Mouse (Mus musculus): ENCODE measurements around the gene Gm6880. TPM values are rescaled to one million over a fixed set of nuclear protein-coding genes. Genes with fewer than 3 reads are reported as not detected.
"Not testable (repeated sequence)": the region's sequence is repeated elsewhere in the genome, so short reads cannot be mapped to it uniquely, and the experiment has no call there.

The Gm6880 gene
- polyA plus RNA-seq (2015; fragmentation: Nextera tagmentation; extraction: Ambion mirVana): not detected in 2 replicates

GRCm38 (mm10) chrX:74481349-74481885, at the start of gene Gm6880:
TSS of gene Gm6880 (minus strand) at chrX:74481399.
- H3K9ac ChIP-seq (ENCODE audit: low read length); H3K36me3 ChIP-seq (ENCODE audit: control insufficient read depth, insufficient read depth, low read length); H3K27ac ChIP-seq (ENCODE audit: low read length); H3K4me2 ChIP-seq (ENCODE audit: low read depth, low read length); H3K4me1 ChIP-seq (ENCODE audit: control insufficient read depth, insufficient read depth, low read length); ATAC-seq (ENCODE audit: insufficient read depth, low FRiP score); H3K4me3 ChIP-seq (replicated peaks; ENCODE audit: low read length); H3K27me3 ChIP-seq (ENCODE audit: control insufficient read depth, insufficient read depth, low read length); H3K9me3 ChIP-seq (replicated peaks; ENCODE audit: control insufficient read depth, low read length): not testable (repeated sequence)
- WGBS: 73% methylated on average over 12 of the region's 14 CpGs

- not testable (repeated sequence) for ATAC-seq (ENCODE audit: insufficient read depth, low FRiP score); H3K4me2 ChIP-seq (ENCODE audit: low read depth, low read length); H3K27me3 ChIP-seq (ENCODE audit: control insufficient read depth, insufficient read depth, low read length); H3K4me1 ChIP-seq (ENCODE audit: control insufficient read depth, insufficient read depth, low read length); H3K36me3 ChIP-seq (ENCODE audit: control insufficient read depth, insufficient read depth, low read length); H3K9me3 ChIP-seq (replicated peaks; ENCODE audit: control insufficient read depth, low read length); H3K27ac ChIP-seq (ENCODE audit: low read length); H3K9ac ChIP-seq (ENCODE audit: low read length); H3K4me3 ChIP-seq (replicated peaks; ENCODE audit: low read length)
Observed at GRCm38 (mm10) chrX:74517461-74517860, 36.3 kb upstream of the Gm6880 start.

- Histone ChIP-seq H3K4me1 (ENCODE audit: control insufficient read depth, insufficient read depth, low read length) (no peaks in the 10 kb centered on the region), H3K27me3 (ENCODE audit: control insufficient read depth, insufficient read depth, low read length) (no peaks in the 10 kb centered on the region), H3K4me3 (replicated peaks; ENCODE audit: low read length) (no peak overlapping the region), H3K9ac (ENCODE audit: low read length) (no peak overlapping the region), H3K36me3 (ENCODE audit: control insufficient read depth, insufficient read depth, low read length) (no peaks in the 10 kb centered on the region), H3K27ac (ENCODE audit: low read length) (no peak overlapping the region), H3K9me3 (replicated peaks; ENCODE audit: control insufficient read depth, low read length) (no peaks in the 10 kb centered on the region), H3K4me2 (ENCODE audit: low read depth, low read length) (no peak overlapping the region)
- 56% methylated on average over 1 of the region's 1 CpGs for WGBS
- ATAC-seq (ENCODE audit: insufficient read depth, low FRiP score): no peak
Observed at GRCm38 (mm10) chrX:74497131-74497530, 15.9 kb upstream of the Gm6880 start.

GRCm38 (mm10) chrX:74452773-74453172, 28.4 kb downstream of the Gm6880 start:
- no peak for ATAC-seq (ENCODE audit: insufficient read depth, low FRiP score)

GRCm38 (mm10) chrX:74451157-74451912, 29.9 kb downstream of the Gm6880 start:
- 67% methylated on average over 4 of the region's 4 CpGs for WGBS
- Histone ChIP-seq H3K9me3 (replicated peaks; ENCODE audit: control insufficient read depth, low read length) (no peaks in the 10 kb centered on the region), H3K4me3 (replicated peaks; ENCODE audit: low read length) (no peak overlapping the region), H3K27ac (ENCODE audit: low read length) (no peak overlapping the region), H3K4me1 (ENCODE audit: control insufficient read depth, insufficient read depth, low read length) (no peaks in the 10 kb centered on the region), H3K36me3 (ENCODE audit: control insufficient read depth, insufficient read depth, low read length) (no peaks in the 10 kb centered on the region), H3K9ac (ENCODE audit: low read length) (no peak overlapping the region), H3K27me3 (ENCODE audit: control insufficient read depth, insufficient read depth, low read length) (no peaks in the 10 kb centered on the region), H3K4me2 (ENCODE audit: low read depth, low read length) (no peak overlapping the region)
- no peak for ATAC-seq (ENCODE audit: insufficient read depth, low FRiP score)

More at GRCm38 (mm10) chrX:74452773-74453172, 28.4 kb downstream of the Gm6880 start:
- no peak overlapping the region for H3K4me3 ChIP-seq (replicated peaks; ENCODE audit: low read length)
- no peak overlapping the region for H3K4me2 ChIP-seq (ENCODE audit: low read depth, low read length)
- 10% methylated on average over 4 of the region's 4 CpGs for WGBS
- H3K9ac ChIP-seq (ENCODE audit: low read length): no peak overlapping the region
- no peaks in the 10 kb centered on the region for H3K4me1 ChIP-seq (ENCODE audit: control insufficient read depth, insufficient read depth, low read length)
- no peaks in the 10 kb centered on the region for H3K27me3 ChIP-seq (ENCODE audit: control insufficient read depth, insufficient read depth, low read length)
- H3K27ac ChIP-seq (ENCODE audit: low read length): no peak overlapping the region
- no peaks in the 10 kb centered on the region for H3K36me3 ChIP-seq (ENCODE audit: control insufficient read depth, insufficient read depth, low read length)
- H3K9me3 ChIP-seq (replicated peaks; ENCODE audit: control insufficient read depth, low read length): no peaks in the 10 kb centered on the region

Other genes starting within 250 kb of the Gm6880 start
- 498 and 560 TPM in 2 replicates for gene Flna, start 231.6 kb downstream of the Gm6880 start, polyA plus RNA-seq (2015; fragmentation: Nextera tagmentation; extraction: Ambion mirVana)
- 22.5 and 26.8 TPM in 2 replicates for gene Emd, start 226.7 kb downstream of the Gm6880 start, polyA plus RNA-seq (2015; fragmentation: Nextera tagmentation; extraction: Ambion mirVana)
- gene Rpl10, start 210.6 kb downstream of the Gm6880 start, polyA plus RNA-seq (2015; fragmentation: Nextera tagmentation; extraction: Ambion mirVana): 666 and 804 TPM in 2 replicates
- gene Taz, start 199.5 kb downstream of the Gm6880 start, polyA plus RNA-seq (2015; fragmentation: Nextera tagmentation; extraction: Ambion mirVana): 79.1 and 81.0 TPM in 2 replicates
- 14.8 and 18.7 TPM in 2 replicates for gene Dnase1l1, start 199.1 kb downstream of the Gm6880 start, polyA plus RNA-seq (2015; fragmentation: Nextera tagmentation; extraction: Ambion mirVana)
- gene Atp6ap1, start 184.3 kb downstream of the Gm6880 start, polyA plus RNA-seq (2015; fragmentation: Nextera tagmentation; extraction: Ambion mirVana): 149 and 171 TPM in 2 replicates
- 218 and 219 TPM in 2 replicates for gene Gdi1, start 176.4 kb downstream of the Gm6880 start, polyA plus RNA-seq (2015; fragmentation: Nextera tagmentation; extraction: Ambion mirVana)
- 63.2 and 66.9 TPM in 2 replicates for gene Fam50a, start 168.4 kb downstream of the Gm6880 start, polyA plus RNA-seq (2015; fragmentation: Nextera tagmentation; extraction: Ambion mirVana)
- gene Plxna3, start 152.3 kb downstream of the Gm6880 start, polyA plus RNA-seq (2015; fragmentation: Nextera tagmentation; extraction: Ambion mirVana): 16.8 and 18.4 TPM in 2 replicates
- 94.3 and 105 TPM in 2 replicates for gene Lage3, start 127.8 kb downstream of the Gm6880 start, polyA plus RNA-seq (2015; fragmentation: Nextera tagmentation; extraction: Ambion mirVana)
- gene Ubl4a, start 108.2 kb downstream of the Gm6880 start, polyA plus RNA-seq (2015; fragmentation: Nextera tagmentation; extraction: Ambion mirVana): 67.0 and 72.8 TPM in 2 replicates
- 18.6 and 21.4 TPM in 2 replicates for gene Slc10a3, start 108.0 kb downstream of the Gm6880 start, polyA plus RNA-seq (2015; fragmentation: Nextera tagmentation; extraction: Ambion mirVana)
- gene Fam3a, start 88.1 kb downstream of the Gm6880 start, polyA plus RNA-seq (2015; fragmentation: Nextera tagmentation; extraction: Ambion mirVana): 36.2 and 40.4 TPM in 2 replicates
- gene Ikbkg, start 88.1 kb downstream of the Gm6880 start, polyA plus RNA-seq (2015; fragmentation: Nextera tagmentation; extraction: Ambion mirVana): 22.8 and 24.4 TPM in 2 replicates
- 84.5 and 109 TPM in 2 replicates for gene G6pdx, start 52.2 kb downstream of the Gm6880 start, polyA plus RNA-seq (2015; fragmentation: Nextera tagmentation; extraction: Ambion mirVana)
- not detected in 2 replicates for gene Olfr1326-ps1, start 93.5 kb upstream of the Gm6880 start, polyA plus RNA-seq (2015; fragmentation: Nextera tagmentation; extraction: Ambion mirVana)
- gene Olfr1325, start 111.3 kb upstream of the Gm6880 start, polyA plus RNA-seq (2015; fragmentation: Nextera tagmentation; extraction: Ambion mirVana): not detected in 2 replicates
- not detected in 2 replicates for gene Gm5640, start 164.2 kb upstream of the Gm6880 start, polyA plus RNA-seq (2015; fragmentation: Nextera tagmentation; extraction: Ambion mirVana)